Mouse (Mus musculus) liver, embryonic 14.5 days (tissue): Measurements from ENCODE around the gene Tbc1d25. TPM values are rescaled to one million over a fixed set of nuclear protein-coding genes. Genes with fewer than 3 reads are reported as not detected.

Source experiments
- ATAC-seq: fragments of 200-750 bp; cut with Nextera tagmentation; 2 replicates; pipeline ENCODE4 v1.8.0; 2017; ENCODE audit warnings: moderate number of reproducible peaks, mild to moderate bottlenecking, moderate library complexity; ENCODE audit not compliant: insufficient read depth
- DNase-seq, 3 experiments: peaks; one replicate each; pipeline ENCODE4 v3.0.0-alpha.2; 2012 to 2013; ENCODE audit warnings: low read depth in 3 of 3, low spot score in 3 of 3
- H3K27ac ChIP-seq: fragments of 300-500 bp; sonication (generic); 2 replicates; pipeline ENCODE4 v1.5.1; 2014; ENCODE audit warnings: moderate library complexity, mild to moderate bottlenecking, control low read depth, inconsistent platforms
- H3K27me3 ChIP-seq: fragments of 300-500 bp; sonication (generic); 2 replicates; pipeline ENCODE4 v1.6.1; 2014; ENCODE audit warnings: mild to moderate bottlenecking, low read length, moderate library complexity; ENCODE audit not compliant: control insufficient read depth, insufficient read depth
- H3K36me3 ChIP-seq: fragments of 300-500 bp; sonication (generic); replicated peaks from 2 replicates; pipeline ENCODE4 v1.6.1; 2014; ENCODE audit warnings: low read depth; ENCODE audit not compliant: control insufficient read depth, insufficient read depth
- H3K4me1 ChIP-seq, 2 experiments: fragments of 200-500 bp in 1 of 2; fragments of 300-500 bp in 1 of 2; sonication (generic) in 1 of 2; replicated peaks; 2 replicates each; pipeline ENCODE4 v1.6.1; 2012 to 2014; ENCODE audit warnings: antibody characterized with exemption in 1 of 2, inconsistent platforms in 1 of 2, low read length in 1 of 2; ENCODE audit not compliant: control insufficient read depth in 2 of 2, insufficient read depth in 2 of 2
- H3K4me2 ChIP-seq: fragments of 300-500 bp; sonication (generic); 2 replicates; pipeline ENCODE4 v1.6.1; 2014; ENCODE audit warnings: low read depth, mild to moderate bottlenecking, control low read depth, moderate library complexity
- H3K4me3 ChIP-seq, 2 experiments: fragments of 200-500 bp in 1 of 2; fragments of 300-500 bp in 1 of 2; sonication (generic) in 1 of 2; 2 replicates each; pipeline ENCODE4 v1.5.1; 2012 to 2014; ENCODE audit warnings: low read depth in 2 of 2, low read length in 2 of 2, mild to moderate bottlenecking in 2 of 2, control low read depth in 1 of 2, inconsistent platforms in 1 of 2, moderate library complexity in 1 of 2; ENCODE audit not compliant: insufficient read depth in 1 of 2
- H3K9ac ChIP-seq: fragments of 300-500 bp; sonication (generic); replicated peaks from 2 replicates; pipeline ENCODE4 v1.6.1; 2014; ENCODE audit warnings: mild to moderate bottlenecking, control low read depth, moderate library complexity
- H3K9me3 ChIP-seq: fragments of 300-500 bp; sonication (generic); 2 replicates; pipeline ENCODE4 v1.6.1; 2016; ENCODE audit warnings: low read length, mixed read lengths; ENCODE audit not compliant: control insufficient read depth
- CTCF ChIP-seq: IDR thresholded peaks from 2 replicates; pipeline ENCODE4 v1.5.1; 2016; ENCODE audit warnings: antibody characterized with exemption, low read depth, control low read depth
- EP300 ChIP-seq: IDR thresholded peaks from 2 replicates; pipeline ENCODE4 v1.6.1; 2016; ENCODE audit warnings: antibody characterized with exemption, low read depth
- WGBS: fragments of 180-500 bp; shearing (Covaris S2); extraction: QIAGEN DNeasy Blood & Tissue Kit; methylation state at CpG from one replicate; pipeline ENCODE4 v1.1.7; 2014; ENCODE audit not compliant: insufficient replicate concordance; 5-methylcytosine and 5-hydroxymethylcytosine counted together
- polyA plus RNA-seq, 2 experiments: library from polyadenylated mRNA; depleted of rRNA in 1 of 2; stranded (reverse) in 1 of 2; unstranded in 1 of 2; fragments of >200 nt; fragmentation: Nextera tagmentation in 1 of 2; extraction: Ambion mirVana in 1 of 2; gene quantifications; 2 replicates each; pipeline versions ENCODE4 v1.2.1 to v1.2.3; 2012 to 2014

Gene Tbc1d25
- polyA plus RNA-seq, 2 experiments = 4.2 to 5.4 TPM

DNA sequence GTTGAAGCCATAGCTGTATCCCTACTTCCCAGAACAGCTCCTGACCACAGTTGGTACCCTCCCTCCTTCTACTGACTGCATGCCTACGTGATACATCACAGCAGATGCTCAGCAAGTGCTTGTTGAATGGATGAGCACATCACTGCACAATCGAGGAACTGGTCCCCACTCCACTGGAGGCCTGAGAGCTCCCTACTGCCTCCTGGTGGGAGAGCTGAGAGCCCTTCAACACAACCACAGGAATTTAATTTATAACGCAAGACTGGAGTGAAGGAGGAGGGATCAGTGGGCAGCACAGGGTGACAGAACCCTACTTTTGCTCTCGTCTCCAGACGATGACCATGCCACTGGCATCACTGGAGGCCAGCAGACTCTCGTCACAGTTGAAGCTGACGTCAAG, 50.7 kb downstream of the Tbc1d25 start:
- TF ChIP-seq EP300 (no peak), CTCF (peak; percentile 63)
- Histone ChIP-seq H3K27me3 (no peaks in the 10 kb centered on the region), H3K36me3 (no peaks in the 10 kb centered on the region; the same call in none of the 2 replicates), H3K4me2 (no peak overlapping the region), H3K4me1 (no peaks in the 10 kb centered on the region), H3K9ac (no peak overlapping the region), H3K27ac (no peak overlapping the region), H3K4me3 (no peak overlapping the region), H3K9me3 (no peaks in the 10 kb centered on the region)
- 63% methylated on average over 7 of the region's 7 CpGs for WGBS
- DNase-seq = no peak
- no peak for ATAC-seq

DNA sequence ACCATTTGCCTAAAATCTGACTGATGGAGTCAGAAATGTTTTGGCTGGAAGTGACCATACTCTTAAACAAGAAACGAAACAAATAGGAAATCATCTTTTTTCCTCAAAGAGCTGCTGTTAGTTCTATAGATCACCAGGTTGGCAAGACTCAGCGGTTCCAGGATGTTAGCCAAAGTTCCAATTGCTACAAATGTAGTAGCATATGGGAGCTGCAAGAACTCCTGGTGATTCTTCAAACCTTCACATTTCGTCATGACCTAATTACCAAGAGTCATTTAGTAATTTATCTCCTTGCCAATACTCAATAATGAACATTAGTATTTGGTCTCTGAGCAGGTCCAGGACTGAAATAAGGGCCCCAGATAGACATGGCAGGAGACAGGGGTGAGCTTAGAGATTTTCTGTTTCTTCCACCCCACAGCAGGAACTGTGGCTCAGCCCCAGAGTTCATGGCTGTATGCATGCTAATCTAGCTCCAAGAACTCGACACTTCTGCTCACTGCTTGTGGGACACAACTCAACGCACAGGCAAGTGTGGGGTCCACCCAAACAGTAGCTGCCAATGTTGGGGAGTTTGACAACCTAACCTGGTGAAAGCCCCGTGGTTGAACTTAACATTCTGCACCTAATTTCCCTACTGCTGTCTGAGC, 52.0 kb downstream of the Tbc1d25 start:
- Histone ChIP-seq H3K27ac (no peak overlapping the region), H3K4me1 (no peaks in the 10 kb centered on the region), H3K4me3 (no peak overlapping the region), H3K9ac (no peak overlapping the region), H3K27me3 (no peaks in the 10 kb centered on the region), H3K9me3 (no peaks in the 10 kb centered on the region), H3K36me3 (no peaks in the 10 kb centered on the region; the same call in 1 of the 2 replicates), H3K4me2 (no peak overlapping the region)
- DNase-seq = no peak
- WGBS = 63% methylated on average over 6 of the region's 6 CpGs
- TF ChIP-seq CTCF = no peak
- TF ChIP-seq EP300 = no peak
- no peak for ATAC-seq

DNA sequence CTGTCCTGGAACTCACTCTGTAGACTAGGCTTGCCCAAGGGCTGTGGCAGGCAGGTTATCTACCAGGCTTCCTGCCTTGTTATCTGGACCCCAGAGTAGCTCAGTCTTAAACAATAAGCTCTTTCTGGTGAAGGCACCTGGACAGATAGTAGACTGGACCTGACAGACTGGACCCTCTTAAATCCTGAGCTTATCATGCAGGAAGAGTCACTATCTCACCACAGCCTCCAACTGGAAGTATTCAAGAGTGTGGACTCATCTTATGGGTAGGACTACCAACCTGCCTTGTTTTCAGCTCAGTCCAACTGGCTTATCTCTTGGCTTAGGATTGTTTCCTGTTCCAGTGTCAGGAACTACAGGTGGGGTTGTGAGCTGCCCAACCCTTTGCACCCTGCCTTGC, 58.7 kb downstream of the Tbc1d25 start:
- DNase-seq (no peak), ATAC-seq (no peak)
- Histone ChIP-seq H3K4me1 (no peaks in the 10 kb centered on the region; a peak in 1 of 4 replicates), H3K4me3 (no peak overlapping the region), H3K36me3 (no peaks in the 10 kb centered on the region), H3K4me2 (no peak overlapping the region), H3K27ac (no peak overlapping the region), H3K27me3 (no peaks in the 10 kb centered on the region), H3K9ac (no peak overlapping the region), H3K9me3 (no peaks in the 10 kb centered on the region)
- TF ChIP-seq CTCF (no peak), EP300 (no peak)

DNA sequence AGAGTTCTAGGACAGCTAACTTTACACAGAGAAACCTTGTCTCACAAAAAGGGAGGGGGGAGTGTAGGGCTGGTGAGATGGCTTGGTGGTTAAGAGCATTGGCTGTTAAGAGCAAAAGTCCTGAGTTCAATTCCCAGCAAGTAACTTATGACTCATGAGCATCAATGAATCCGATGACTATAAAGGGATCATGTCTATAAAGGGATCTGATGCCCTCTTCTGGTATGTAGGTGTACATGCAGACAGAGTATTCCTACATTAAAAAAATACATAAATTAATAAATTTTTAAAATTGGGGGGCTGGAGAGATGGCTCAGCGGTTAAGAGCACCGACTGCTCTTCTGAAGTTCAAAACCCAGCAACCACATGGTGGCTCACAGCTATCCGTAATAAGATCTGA, 60.7 kb downstream of the Tbc1d25 start:
- ATAC-seq (no peak), DNase-seq (no peak)
- 45% methylated on average over 4 of the region's 4 CpGs for WGBS
- Histone ChIP-seq H3K27ac (no peak overlapping the region), H3K4me2 (no peak overlapping the region), H3K4me1 (no peaks in the 10 kb centered on the region; a peak in 1 of 4 replicates), H3K27me3 (no peaks in the 10 kb centered on the region), H3K9me3 (no peaks in the 10 kb centered on the region), H3K4me3 (no peak overlapping the region), H3K36me3 (no peaks in the 10 kb centered on the region), H3K9ac (no peak overlapping the region)
- TF ChIP-seq CTCF (peak; percentile 29; the same call in 1 of the 2 replicates), EP300 (no peak)

DNA sequence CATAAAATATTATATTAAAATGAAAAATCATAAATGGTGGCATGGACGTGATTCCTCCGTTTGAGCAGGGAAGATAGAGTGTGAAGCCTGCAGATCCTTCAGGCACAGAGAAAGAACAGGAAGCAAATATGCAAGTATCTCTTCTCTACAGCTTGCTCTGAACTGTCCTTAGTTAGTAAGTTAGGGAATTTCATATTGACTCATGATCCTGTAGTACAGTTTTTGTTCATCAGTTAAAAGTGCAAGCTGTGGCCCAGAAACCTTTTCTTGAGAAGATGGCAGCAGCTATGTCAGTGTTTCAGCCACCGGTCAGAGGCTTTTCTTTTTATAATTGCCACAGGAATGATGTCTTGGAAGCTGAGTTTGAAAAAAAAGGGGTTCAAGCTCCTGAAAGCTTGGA, 71.0 kb downstream of the Tbc1d25 start:
- Histone ChIP-seq H3K27me3 (no peaks in the 10 kb centered on the region), H3K9ac (no peak overlapping the region), H3K4me3 (no peak overlapping the region), H3K27ac (no peak overlapping the region), H3K4me2 (no peak overlapping the region), H3K4me1 (peaks cover 0 to 21% of the 10 kb centered on the region in 2 experiments; a peak in 3 of 4 replicates), H3K36me3 (no peaks in the 10 kb centered on the region), H3K9me3 (no peaks in the 10 kb centered on the region)
- ATAC-seq = no peak
- 81% methylated on average over 3 of the region's 3 CpGs for WGBS
- DNase-seq = no peak
- TF ChIP-seq CTCF (no peak), EP300 (no peak)

Other genes with a start within 250 kb of the Tbc1d25 start
- 0.05 TPM in 1 of 2 replicates, not detected in the other for gene Eras, start 247.6 kb downstream of the Tbc1d25 start, polyA plus RNA-seq (2012; rRNA removed)
- gene Eras, start 247.6 kb downstream of the Tbc1d25 start, polyA plus RNA-seq (2014; fragmentation: Nextera tagmentation; extraction: Ambion mirVana) = not detected in 2 replicates
- 10.8 and 11.9 TPM in 2 replicates for gene Hdac6, start 228.3 kb downstream of the Tbc1d25 start, polyA plus RNA-seq (2012; rRNA removed)
- gene Hdac6, start 228.3 kb downstream of the Tbc1d25 start, polyA plus RNA-seq (2014; fragmentation: Nextera tagmentation; extraction: Ambion mirVana) = 7.9 and 8.8 TPM in 2 replicates
- 112 and 113 TPM in 2 replicates for gene Gata1, start 198.1 kb downstream of the Tbc1d25 start, polyA plus RNA-seq (2012; rRNA removed)
- 105 and 126 TPM in 2 replicates for gene Gata1, start 198.1 kb downstream of the Tbc1d25 start, polyA plus RNA-seq (2014; fragmentation: Nextera tagmentation; extraction: Ambion mirVana)
- not detected in 2 replicates for gene Glod5, start 157.7 kb downstream of the Tbc1d25 start, polyA plus RNA-seq (2012; rRNA removed)
- gene Glod5, start 157.7 kb downstream of the Tbc1d25 start, polyA plus RNA-seq (2014; fragmentation: Nextera tagmentation; extraction: Ambion mirVana) = not detected in 2 replicates
- gene Suv39h1, start 101.4 kb downstream of the Tbc1d25 start, polyA plus RNA-seq (2012; rRNA removed) = 24.6 and 31.3 TPM in 2 replicates
- gene Suv39h1, start 101.4 kb downstream of the Tbc1d25 start, polyA plus RNA-seq (2014; fragmentation: Nextera tagmentation; extraction: Ambion mirVana) = 28.4 and 34.8 TPM in 2 replicates
- gene Was, start 85.7 kb downstream of the Tbc1d25 start, polyA plus RNA-seq (2012; rRNA removed) = 8.2 and 10.0 TPM in 2 replicates
- gene Was, start 85.7 kb downstream of the Tbc1d25 start, polyA plus RNA-seq (2014; fragmentation: Nextera tagmentation; extraction: Ambion mirVana) = 2.7 and 3.5 TPM in 2 replicates
- 14.3 and 14.5 TPM in 2 replicates for gene Wdr13, start 43.3 kb downstream of the Tbc1d25 start, polyA plus RNA-seq (2012; rRNA removed)
- 3.7 and 4.4 TPM in 2 replicates for gene Wdr13, start 43.3 kb downstream of the Tbc1d25 start, polyA plus RNA-seq (2014; fragmentation: Nextera tagmentation; extraction: Ambion mirVana)
- gene Rbm3, start 30.3 kb downstream of the Tbc1d25 start, polyA plus RNA-seq (2012; rRNA removed) = 135 and 224 TPM in 2 replicates
- 317 and 352 TPM in 2 replicates for gene Rbm3, start 30.3 kb downstream of the Tbc1d25 start, polyA plus RNA-seq (2014; fragmentation: Nextera tagmentation; extraction: Ambion mirVana)
- gene Ebp, start 17.3 kb upstream of the Tbc1d25 start, polyA plus RNA-seq (2012; rRNA removed) = 29.3 and 39.5 TPM in 2 replicates
- 64.0 and 69.6 TPM in 2 replicates for gene Ebp, start 17.3 kb upstream of the Tbc1d25 start, polyA plus RNA-seq (2014; fragmentation: Nextera tagmentation; extraction: Ambion mirVana)
- 1.2 and 1.3 TPM in 2 replicates for gene Porcn, start 30.3 kb upstream of the Tbc1d25 start, polyA plus RNA-seq (2012; rRNA removed)
- 0.53 and 0.86 TPM in 2 replicates for gene Porcn, start 30.3 kb upstream of the Tbc1d25 start, polyA plus RNA-seq (2014; fragmentation: Nextera tagmentation; extraction: Ambion mirVana)
- gene Ftsj1, start 76.2 kb upstream of the Tbc1d25 start, polyA plus RNA-seq (2012; rRNA removed) = 23.9 and 27.1 TPM in 2 replicates
- 35.2 and 37.5 TPM in 2 replicates for gene Ftsj1, start 76.2 kb upstream of the Tbc1d25 start, polyA plus RNA-seq (2014; fragmentation: Nextera tagmentation; extraction: Ambion mirVana)
- 45.7 and 54.8 TPM in 2 replicates for gene Slc38a5, start 95.0 kb upstream of the Tbc1d25 start, polyA plus RNA-seq (2012; rRNA removed)
- 73.4 and 84.8 TPM in 2 replicates for gene Slc38a5, start 95.0 kb upstream of the Tbc1d25 start, polyA plus RNA-seq (2014; fragmentation: Nextera tagmentation; extraction: Ambion mirVana)
- gene Ssxb10, start 151.2 kb upstream of the Tbc1d25 start, polyA plus RNA-seq (2012; rRNA removed) = not detected in 2 replicates
- not detected in 2 replicates for gene Ssxb10, start 151.2 kb upstream of the Tbc1d25 start, polyA plus RNA-seq (2014; fragmentation: Nextera tagmentation; extraction: Ambion mirVana)
- gene Ssxb9, start 190.8 kb upstream of the Tbc1d25 start, polyA plus RNA-seq (2012; rRNA removed) = not detected in 2 replicates
- not detected in 2 replicates for gene Ssxb9, start 190.8 kb upstream of the Tbc1d25 start, polyA plus RNA-seq (2014; fragmentation: Nextera tagmentation; extraction: Ambion mirVana)
- not detected in 2 replicates for gene Ssxb1, start 237.1 kb upstream of the Tbc1d25 start, polyA plus RNA-seq (2012; rRNA removed)
- not detected in 2 replicates for gene Ssxb1, start 237.1 kb upstream of the Tbc1d25 start, polyA plus RNA-seq (2014; fragmentation: Nextera tagmentation; extraction: Ambion mirVana)